Mouse (Mus musculus): ENCODE measurements at regions not wholly inside any gene's neighbourhood (a gene's known extent, or its start where the extent isn't known, plus 50 kb on each side); places are given as distances from the start of the nearest gene placed in this dataset.
"Not testable (repeated sequence)": the region's sequence is repeated elsewhere in the genome, so short reads cannot be mapped to it uniquely, and the experiment has no call there.

- DNase-seq, result no peak
Observed at GRCm38 (mm10) chr2:108033328-108034182, 743.1 kb downstream of the Kcna4 start.

GRCm38 (mm10) chr2:108034882-108035281 lies 744.4 kb downstream of the Kcna4 start:
- DNase-seq, result no peak

- DNase-seq, result no peak
Observed at GRCm38 (mm10) chr2:108042086-108042485, 751.6 kb downstream of the Kcna4 start.

GRCm38 (mm10) chr2:108044885-108045284 lies 754.4 kb downstream of the Kcna4 start:
- no peak for DNase-seq

GRCm38 (mm10) chr2:108045997-108046396 lies 755.6 kb downstream of the Kcna4 start:
- DNase-seq, result no peak

- DNase-seq, result not testable (repeated sequence)
Observed at GRCm38 (mm10) chr2:108062751-108063150, 772.3 kb downstream of the Kcna4 start.

- no peak for DNase-seq
Observed at GRCm38 (mm10) chr2:108083911-108084310, 793.5 kb downstream of the Kcna4 start.

- DNase-seq, result no peak
Observed at GRCm38 (mm10) chr2:108090266-108090665, 799.8 kb downstream of the Kcna4 start.

- DNase-seq, result no peak
Observed at GRCm38 (mm10) chr2:108097026-108097425, 806.6 kb downstream of the Kcna4 start.

GRCm38 (mm10) chr2:108110140-108110539 lies 819.7 kb downstream of the Kcna4 start:
- DNase-seq, result peak; percentile 5

- no peak for DNase-seq
Observed at GRCm38 (mm10) chr2:108145694-108146093, 855.3 kb downstream of the Kcna4 start.

- DNase-seq, result no peak
Observed at GRCm38 (mm10) chr2:108148221-108148620, 857.8 kb downstream of the Kcna4 start.

- DNase-seq, result no peak
Observed at GRCm38 (mm10) chr2:108156189-108156588, 865.8 kb downstream of the Kcna4 start.

GRCm38 (mm10) chr2:108157731-108158130 lies 867.3 kb downstream of the Kcna4 start:
- no peak for DNase-seq

- DNase-seq, result no peak
Observed at GRCm38 (mm10) chr2:108158311-108158710, 867.9 kb downstream of the Kcna4 start.

GRCm38 (mm10) chr2:108160865-108161264 lies 870.4 kb downstream of the Kcna4 start:
- no peak for DNase-seq

GRCm38 (mm10) chr2:108165085-108165484 lies 874.6 kb downstream of the Kcna4 start:
- DNase-seq, result no peak

Measured in kidney, adult 9 months (tissue).